Mouse (Mus musculus) CD4-positive, CD25-positive, alpha-beta regulatory T cell (primary cell): ENCODE results near the gene Tsga8. TPM values are rescaled to one million over a fixed set of nuclear protein-coding genes. Genes with fewer than 3 reads are reported as not detected.

Experiments
- polyA plus RNA-seq: library from polyadenylated mRNA; unstranded; fragments of 100-300 nt; shearing (Covaris generic); gene quantifications from one replicate; pipeline ENCODE4 v1.2.1, GENCODE M21; 2017

The Tsga8 gene
- polyA plus RNA-seq, result not detected

DNA sequence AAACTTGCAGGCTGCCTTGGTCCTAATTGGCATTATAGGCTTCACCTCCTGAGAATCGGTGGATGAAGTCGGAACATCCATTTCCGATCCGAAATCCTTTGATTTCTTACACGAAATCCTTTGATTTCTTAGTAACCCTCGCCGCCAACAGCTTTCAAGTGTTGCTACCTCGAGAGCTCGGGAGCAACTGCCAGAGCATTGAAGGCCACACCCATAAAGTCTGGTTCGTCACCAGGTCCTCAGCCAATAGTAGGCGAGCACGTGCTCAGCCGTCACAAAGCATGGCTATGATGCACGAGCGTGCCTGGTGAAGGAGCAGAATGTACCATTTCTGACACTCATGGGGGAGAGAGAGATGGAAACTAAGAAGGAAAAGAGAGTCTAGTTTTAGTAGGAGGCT lies at the start of gene Tsga8:
Tsga8 (minus strand) TSS at position 327 of the 400 bp plus-strand sequence.

